Mouse (Mus musculus): ENCODE data around the gene Fam193b. TPM values are rescaled to one million over a fixed set of nuclear protein-coding genes. Genes with fewer than 3 reads are reported as not detected.

The Fam193b gene
- 100 to 1,000 TPM; 173 to 176 TPM for total RNA-seq (2023)

DNA sequence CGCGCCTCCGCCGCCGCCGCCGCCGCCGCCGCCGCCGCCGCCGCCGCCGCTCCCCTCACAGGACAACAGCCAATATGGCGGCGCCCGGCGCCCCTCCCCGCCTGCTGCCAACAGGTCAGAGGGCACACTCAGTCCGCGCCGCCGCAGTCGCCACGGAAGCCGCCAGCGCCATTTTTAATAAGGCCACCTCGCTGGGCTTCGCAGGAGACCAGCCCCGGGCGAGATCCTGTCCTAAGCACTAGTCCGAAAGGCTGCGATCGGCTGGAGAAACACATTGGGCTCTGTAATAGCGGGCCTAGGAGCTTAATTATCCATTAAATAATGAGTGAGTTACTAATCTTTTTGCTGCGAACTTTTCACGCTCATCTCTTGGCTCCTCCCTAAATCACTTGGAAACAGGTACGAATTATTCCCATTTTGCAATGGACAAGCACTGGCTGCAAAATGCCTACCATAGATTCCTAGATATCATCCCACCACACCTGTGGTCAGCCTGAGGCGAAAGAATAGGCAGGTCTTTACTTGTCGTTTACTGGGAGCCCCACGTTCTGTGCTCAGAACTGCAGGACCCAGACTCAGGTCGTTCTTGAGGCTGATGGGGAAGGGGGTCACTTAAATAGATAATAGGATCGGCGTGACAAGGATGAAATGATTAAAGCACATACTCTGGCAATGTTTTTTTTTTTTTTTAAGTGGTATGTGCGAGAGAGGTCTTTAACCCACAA is at the start of gene Fam193b:
TSS of gene Fam193b (minus strand) at position 94 of the 725 bp plus-strand sequence.

DNA sequence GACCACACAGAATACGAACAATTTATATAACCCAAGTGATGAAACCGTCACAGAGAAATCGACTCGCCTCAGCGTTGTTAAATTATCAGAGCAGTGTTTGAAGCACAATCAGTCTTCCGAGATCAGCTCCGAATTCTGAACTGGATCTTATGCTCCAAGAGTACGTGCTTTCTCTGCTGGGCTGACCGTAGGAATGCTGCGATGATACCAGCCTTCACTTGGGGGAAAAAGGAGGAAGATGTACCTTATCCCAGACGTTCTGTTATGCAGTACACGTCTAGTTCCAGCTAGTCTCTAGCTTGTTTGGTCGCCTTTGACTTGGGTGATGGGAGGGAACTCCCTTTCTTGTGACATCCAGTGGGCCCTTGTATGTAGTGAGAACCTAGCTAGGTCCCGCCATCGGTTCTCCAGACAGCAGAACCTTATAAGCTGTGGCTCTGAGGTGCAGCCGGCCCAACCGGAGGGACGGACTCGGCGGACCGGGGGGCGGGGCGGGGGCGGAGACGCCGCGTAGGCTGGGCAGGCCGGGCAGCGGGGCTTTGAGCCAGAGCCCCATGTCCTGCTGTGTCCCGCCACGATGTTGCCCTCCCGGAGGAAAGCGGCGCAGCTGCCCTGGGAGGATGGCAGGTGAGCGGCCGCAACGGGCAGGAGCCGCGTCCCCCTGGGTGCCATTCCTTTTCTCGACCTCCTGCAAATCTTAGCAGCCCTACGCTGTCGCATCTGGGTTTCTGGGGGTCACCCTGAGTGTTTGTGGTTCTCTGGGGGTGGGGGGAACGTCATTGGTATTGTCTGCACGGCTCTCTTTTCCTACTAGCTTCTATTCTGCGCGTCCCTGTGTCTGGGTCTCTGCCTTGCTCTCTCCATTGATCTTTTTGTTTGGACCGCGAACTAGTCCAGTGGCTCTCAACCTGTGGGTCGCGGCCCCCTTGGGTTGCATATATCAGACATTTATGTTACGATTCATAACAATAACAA is 28.9 kb upstream of the Fam193b start, which contains the start of gene B4galt7:
TSS of gene B4galt7 (plus strand) at position 331 of the 975 bp plus-strand sequence.

DNA sequence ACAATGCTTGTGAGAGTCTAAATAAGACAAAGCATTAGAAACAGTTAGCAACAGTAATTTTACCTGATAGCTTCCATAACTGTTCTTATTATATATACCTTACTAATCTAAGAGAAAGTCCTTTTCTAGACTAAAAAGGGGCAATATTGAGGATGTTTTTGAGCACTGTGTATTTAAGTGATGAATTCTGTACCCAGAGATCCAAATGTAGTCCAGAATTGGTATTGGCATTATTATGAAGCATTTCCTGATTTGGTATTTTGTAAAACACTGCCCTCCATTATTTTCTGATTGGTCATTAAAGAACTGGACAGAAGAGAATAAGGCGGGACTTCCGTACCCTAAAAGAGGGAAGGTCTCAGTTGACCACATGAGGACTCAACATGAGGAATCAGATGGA is 2.5 kb upstream of the Fam193b start, which contains the start of gene Tmed9:
TSS of gene Tmed9 (plus strand) at position 301 of the 400 bp plus-strand sequence.

DNA sequence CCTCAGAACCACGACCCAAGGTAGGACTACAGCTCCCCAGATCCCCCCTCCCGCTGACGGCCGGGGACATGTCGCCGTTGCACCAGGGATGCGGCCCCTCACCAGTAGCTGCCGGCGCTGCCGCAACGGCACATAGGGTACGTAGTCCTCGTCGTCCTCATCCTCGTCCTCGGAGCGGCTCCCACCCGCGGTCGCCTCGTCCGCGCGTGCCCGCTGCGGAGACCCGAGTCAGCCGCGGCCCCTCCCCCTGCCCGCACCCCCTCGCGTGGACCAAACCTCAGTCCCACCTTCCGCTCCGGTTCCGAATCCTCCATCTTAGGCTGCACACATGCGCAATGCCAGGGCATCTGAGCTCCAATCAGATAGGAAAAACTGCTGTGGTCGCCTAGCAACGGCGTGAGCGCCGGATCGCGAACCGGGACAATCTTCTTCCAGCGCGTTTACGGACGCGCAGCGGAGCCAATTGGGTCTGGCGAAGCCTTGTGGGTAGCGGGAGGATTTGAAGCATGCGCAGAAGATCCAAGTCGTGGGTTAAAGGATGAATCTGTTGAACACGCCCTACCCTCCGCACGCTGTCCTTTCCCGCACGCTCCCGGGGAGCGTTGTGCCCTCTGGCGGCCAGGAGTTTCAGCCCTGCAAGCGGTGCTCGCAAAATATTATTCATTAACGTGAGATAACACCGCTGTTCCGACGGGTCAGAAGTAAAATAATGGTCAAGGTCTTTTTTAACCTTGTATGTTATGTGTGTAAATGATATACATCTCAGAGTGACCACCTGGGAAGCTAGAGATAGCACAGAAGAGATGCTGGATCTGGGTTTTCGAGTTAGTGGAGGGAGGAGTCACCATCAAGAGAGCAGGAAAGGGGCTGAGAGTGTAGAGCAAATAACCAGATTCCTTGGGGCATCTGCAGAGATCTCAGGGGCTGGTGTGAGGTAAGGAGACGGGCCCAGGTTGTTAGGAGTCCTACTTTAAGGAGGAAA is 34.4 kb downstream of the Fam193b start, which contains the start of gene Ddx41:
TSS of gene Ddx41 (minus strand) at position 465 of the 982 bp plus-strand sequence.

DNA sequence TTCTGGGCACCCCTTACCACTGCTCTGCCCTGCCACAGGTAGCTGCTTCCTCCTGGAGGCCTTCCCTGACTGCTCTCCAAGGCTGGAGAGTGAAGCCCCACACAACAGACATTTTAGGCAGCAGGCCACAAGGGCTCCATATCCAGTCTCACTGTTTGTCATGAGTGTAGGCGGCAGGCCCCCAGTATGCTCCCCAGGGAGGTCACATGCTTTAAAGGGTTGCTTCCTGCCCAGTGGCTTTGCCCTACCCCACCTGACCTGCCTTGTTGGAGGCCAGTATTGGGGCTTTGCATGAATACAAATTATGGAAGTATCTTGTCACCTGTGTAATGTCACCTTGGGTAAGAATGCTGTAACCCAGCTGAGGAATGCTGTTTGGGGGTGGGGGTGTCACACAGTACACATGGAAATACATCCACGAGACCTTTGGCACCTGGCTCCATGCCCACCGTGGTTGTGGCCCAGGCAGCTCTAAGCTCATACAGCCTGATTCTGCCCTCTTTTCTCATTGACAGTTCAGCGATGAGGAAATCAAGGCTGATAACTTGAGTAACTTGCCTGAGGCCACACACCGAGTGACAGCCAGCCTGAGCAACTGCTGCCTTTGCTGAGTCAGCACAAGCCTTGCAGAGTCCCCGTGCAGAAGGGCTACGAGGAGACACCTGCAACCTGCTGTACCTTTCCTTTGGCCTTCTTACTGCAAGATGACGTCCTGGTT is 41.6 kb downstream of the Fam193b start, which contains the start of gene Dok3:
TSS of gene Dok3 (minus strand) at position 99 of the 718 bp plus-strand sequence.

DNA sequence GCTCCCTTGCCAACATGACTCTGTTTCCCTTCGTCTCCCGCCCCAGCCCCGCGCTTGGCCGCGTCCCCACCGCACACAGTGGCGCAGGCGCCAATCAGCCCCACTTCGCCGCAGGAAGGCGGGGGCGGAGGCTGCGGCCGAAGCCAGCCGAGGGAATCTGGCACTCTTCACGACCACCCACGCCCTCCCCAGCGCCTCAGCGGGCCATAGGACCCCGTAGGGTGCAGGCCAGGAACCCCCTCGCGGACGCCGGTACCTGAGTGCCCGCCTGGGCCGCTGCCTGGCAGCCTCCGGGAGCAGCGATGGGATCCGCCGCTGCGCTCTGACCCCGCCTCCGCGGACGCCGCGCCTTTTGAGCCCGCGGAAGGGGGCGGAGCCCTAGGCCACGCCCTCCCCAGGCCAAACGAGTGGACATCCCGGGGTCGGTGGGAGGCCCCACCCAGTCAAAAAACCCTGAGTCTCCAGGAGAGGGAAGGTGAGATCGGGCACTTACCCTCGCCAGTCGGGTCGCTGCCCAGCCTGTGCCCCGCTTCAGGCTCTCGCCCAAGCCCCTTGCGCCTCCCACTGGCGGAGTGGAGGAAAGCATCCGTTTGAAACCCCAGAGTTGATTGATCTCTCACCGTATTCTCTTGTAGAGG is 57.7 kb downstream of the Fam193b start, which contains the start of gene Pdlim7:
TSS of gene Pdlim7 (minus strand) at position 566 of the 638 bp plus-strand sequence.

Other genes with a start within 250 kb of the Fam193b start
- gene Rab24, start 249.2 kb downstream of the Fam193b start, total RNA-seq (2023): 10 to 100 TPM; 49.3 to 51.2 TPM
- gene Mxd3, start 241.3 kb downstream of the Fam193b start, total RNA-seq (2023): 1 to 10 TPM in 1 of 2 experiments, not detected in 1; 2.2 TPM
- gene Lman2, start 208.3 kb downstream of the Fam193b start, total RNA-seq (2023): 100 to 1,000 TPM; 113 to 118 TPM
- 10 to 100 TPM; 85.9 to 93.2 TPM for gene Rgs14, start 201.4 kb downstream of the Fam193b start, total RNA-seq (2023)
- gene Slc34a1, start 172.9 kb downstream of the Fam193b start, total RNA-seq (2023): not detected
- gene Pfn3, start 155.9 kb downstream of the Fam193b start, total RNA-seq (2023): not detected
- 1 to 10 TPM in 1 of 2 experiments, under 1 TPM in 1; 0.93 to 1.3 TPM for gene F12, start 144.3 kb downstream of the Fam193b start, total RNA-seq (2023)
- 100 to 1,000 TPM; 461 to 470 TPM for gene Grk6, start 126.0 kb downstream of the Fam193b start, total RNA-seq (2023)
- 10 to 100 TPM; 55.5 to 60.2 TPM for gene Prr7, start 106.9 kb downstream of the Fam193b start, total RNA-seq (2023)
- gene Dbn1, start 83.0 kb downstream of the Fam193b start, total RNA-seq (2023): under 1 TPM in 1 of 2 experiments, not detected in 1; 0.23 TPM
- 10 to 100 TPM in 1 of 2 experiments, 1 to 10 TPM in 1; 9.7 to 10.0 TPM for gene Pdlim7, start 57.4 kb downstream of the Fam193b start, total RNA-seq (2023)
- gene Dok3, start 41.8 kb downstream of the Fam193b start, total RNA-seq (2023): 1 to 10 TPM; 2.9 to 3.1 TPM
- 10 to 100 TPM; 84.6 to 86.4 TPM for gene Ddx41, start 34.5 kb downstream of the Fam193b start, total RNA-seq (2023)
- 100 to 1,000 TPM in 1 of 2 experiments, 10 to 100 TPM in 1; 97.9 to 102 TPM for gene Tmed9, start 2.6 kb upstream of the Fam193b start, total RNA-seq (2023)
- 10 to 100 TPM; 42.2 TPM for gene B4galt7, start 28.8 kb upstream of the Fam193b start, total RNA-seq (2023)
- 10 to 100 TPM; 20.2 to 23.3 TPM for gene Caml, start 51.9 kb upstream of the Fam193b start, total RNA-seq (2023)
- 100 to 1,000 TPM; 106 to 117 TPM for gene Ddx46, start 63.9 kb upstream of the Fam193b start, total RNA-seq (2023)
- gene B230219D22Rik, start 122.0 kb upstream of the Fam193b start, total RNA-seq (2023): 10 to 100 TPM; 26.1 to 30.0 TPM
- gene Txndc15, start 143.5 kb upstream of the Fam193b start, total RNA-seq (2023): 10 to 100 TPM; 24.7 to 35.2 TPM
- 10 to 100 TPM; 25.7 to 33.9 TPM for gene Pcbd2, start 156.2 kb upstream of the Fam193b start, total RNA-seq (2023)
- gene Catsper3, start 213.4 kb upstream of the Fam193b start, total RNA-seq (2023): not detected

Measured in T-cell, adult 66 days (primary cell).